Mouse (Mus musculus) effector memory CD4-positive, alpha-beta T cell, adult 7 months (primary cell): ENCODE results near the gene Slc30a4. TPM values are rescaled to one million over a fixed set of nuclear protein-coding genes. Genes with fewer than 3 reads are reported as not detected.

Experiments used
- polyA plus RNA-seq: library from polyadenylated mRNA; unstranded; fragments of 100-300 nt; shearing (Covaris generic); gene quantifications from one replicate; pipeline ENCODE4 v1.2.1, GENCODE M21; 2017

Slc30a4 gene
- 3.3 TPM for polyA plus RNA-seq

DNA sequence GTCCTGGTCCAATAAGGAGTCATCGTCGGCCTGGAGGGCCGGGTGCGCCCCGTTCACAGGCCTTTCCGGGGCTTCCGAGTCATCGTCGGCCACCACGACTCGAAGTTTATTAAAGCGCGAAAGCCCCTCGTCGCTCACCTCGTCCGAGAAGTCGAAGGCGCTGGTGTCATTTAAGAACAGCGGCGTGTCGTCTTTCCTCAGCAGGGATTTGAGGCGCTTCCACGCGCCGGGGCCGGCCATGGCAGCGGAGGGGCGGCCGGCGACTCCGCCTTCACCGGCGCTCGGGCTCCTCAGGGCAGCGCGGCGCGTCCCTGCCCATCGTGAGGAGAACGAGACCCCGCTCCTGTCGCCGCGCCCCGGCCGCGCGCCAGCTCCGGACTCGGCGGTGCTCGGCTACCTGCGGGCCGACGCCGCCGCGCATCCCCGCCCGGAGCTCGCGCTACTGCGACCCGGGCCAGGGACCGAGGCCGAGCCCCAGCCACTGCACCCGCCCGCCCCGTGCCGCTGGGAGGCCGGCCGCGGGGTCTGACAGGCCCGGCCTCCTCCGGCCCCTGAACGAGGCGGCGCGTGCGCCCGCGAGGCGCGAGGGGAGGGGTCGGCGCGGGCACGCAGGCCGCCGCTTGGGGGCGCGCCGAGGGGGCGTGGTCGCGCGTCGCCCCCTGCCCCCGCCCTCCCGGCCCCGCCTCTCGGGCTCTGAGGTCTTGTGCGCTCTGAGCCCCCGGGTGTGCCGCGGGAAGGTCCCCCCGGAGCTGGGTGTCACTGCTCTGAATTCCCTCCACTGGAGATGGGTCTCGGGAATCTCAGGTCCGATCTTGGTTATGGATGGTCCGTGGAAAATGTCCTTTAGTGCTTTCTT is at the start of gene Slc30a4:
Slc30a4 (minus strand) TSS at position 483 of the 856 bp plus-strand sequence.

GRCm38 (mm10) chr2:122737894-122738830 is 35.7 kb upstream of the Slc30a4 start, which contains the start of gene Bloc1s6:
Gene Bloc1s6 (plus strand): TSS chr2:122738503.

DNA sequence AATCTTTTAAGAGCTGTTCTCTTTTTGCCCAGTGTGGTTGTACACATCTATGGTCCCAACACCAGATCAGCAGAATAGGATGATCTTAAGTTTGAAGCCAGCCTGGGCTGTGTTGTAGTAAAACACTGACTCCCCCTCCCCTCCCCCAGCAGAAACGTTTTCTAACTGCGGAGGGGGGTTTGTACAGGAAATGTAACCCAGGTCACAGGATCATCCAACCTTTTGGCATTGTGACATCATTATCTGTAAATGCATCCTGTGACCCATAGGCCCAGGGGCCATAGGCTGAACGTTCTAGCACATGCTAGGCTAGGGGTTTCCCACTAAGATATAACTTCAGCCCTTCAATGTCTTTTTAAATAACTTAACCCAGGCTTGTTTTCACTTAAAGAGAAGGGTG is 65.8 kb downstream of the Slc30a4 start, which contains the start of gene AA467197:
AA467197 (plus strand) TSS at position 301 of the 400 bp plus-strand sequence.

Other genes starting within 250 kb of the Slc30a4 start
- 0.94 TPM for gene Gm14085, start 217.7 kb downstream of the Slc30a4 start, polyA plus RNA-seq
- gene Gatm, start 91.4 kb downstream of the Slc30a4 start, polyA plus RNA-seq, result not detected
- 5.3 TPM for gene AA467197, start 65.7 kb downstream of the Slc30a4 start, polyA plus RNA-seq
- gene Bloc1s6, start 35.8 kb upstream of the Slc30a4 start, polyA plus RNA-seq, result 24.3 TPM
- gene Sqor, start 62.6 kb upstream of the Slc30a4 start, polyA plus RNA-seq, result 2.0 TPM